Mouse (Mus musculus): ENCODE results near the gene Nfe2.

DNA sequence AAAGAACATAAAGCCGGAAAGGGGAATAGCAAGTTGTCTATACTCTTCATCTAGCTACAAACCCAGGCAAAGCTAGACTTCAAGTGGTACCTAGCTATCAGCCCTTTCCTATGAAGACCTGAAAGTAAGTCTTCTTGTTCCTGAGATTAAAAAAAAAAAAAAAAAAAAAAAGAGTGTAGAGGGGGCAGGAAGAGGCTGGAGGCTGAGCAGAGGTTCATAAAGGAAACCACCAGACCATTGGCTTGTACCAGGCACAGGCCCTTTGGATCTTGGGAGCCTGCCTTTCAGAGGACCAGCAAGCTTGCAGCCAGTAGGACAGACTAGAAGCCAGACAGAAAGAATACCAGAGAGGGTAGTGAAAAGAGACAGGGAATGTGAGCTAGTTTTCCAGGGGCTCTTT is 4.9 kb downstream of the Nfe2 start:
- no peak for TF ChIP-seq EP300 (IDR thresholded peaks at IDR 0.05; ENCODE audit: low read depth)
- TF ChIP-seq CTCF (IDR thresholded peaks at IDR 0.05; ENCODE audit: low read depth), result no peak

All from liver, postnatal 0 days (tissue).